Mouse (Mus musculus): ENCODE data around the gene Larp4. TPM values are rescaled to one million over a fixed set of nuclear protein-coding genes. Genes with fewer than 3 reads are reported as not detected.

The Larp4 gene
- polyA plus RNA-seq, 1 experiment, result 19.6 TPM

GRCm38 (mm10) chr15:100050940-100051339 lies 81.1 kb downstream of the Larp4 start:
- H3K27me3 ChIP-seq (ENCODE audit: control insufficient read depth, insufficient read depth, insufficient read length), result no peaks in the 10 kb centered on the region
- TF ChIP-seq MYOG (IDR thresholded peaks at IDR 0.05; ENCODE audit: control insufficient read depth, extremely low read depth, insufficient read length) (no peak), CTCF (IDR thresholded peaks at IDR 0.05; ENCODE audit: control insufficient read depth, insufficient read depth, insufficient read length) (no peak), CEBPB (IDR thresholded peaks at IDR 0.05; ENCODE audit: low read depth) (no peak), USF1 (IDR thresholded peaks at IDR 0.05; ENCODE audit: low read depth) (no peak), FOSL1 (IDR thresholded peaks at IDR 0.05; ENCODE audit: insufficient read depth, low read length, poor library complexity, severe bottlenecking) (no peak), MYOD1 (IDR thresholded peaks at IDR 0.05; ENCODE audit: control insufficient read depth, insufficient read length, low read depth) (no peak), MAX (IDR thresholded peaks at IDR 0.05) (no peak)

GRCm38 (mm10) chr15:100052726-100053125 lies 82.9 kb downstream of the Larp4 start:
- Histone ChIP-seq H3K36me3 (ENCODE audit: control insufficient read depth, insufficient read depth) (no peaks in the 10 kb centered on the region), H3K79me3 (ENCODE audit: low read depth) (peaks cover 8% of the 10 kb centered on the region), H3K79me2 (ENCODE audit: control insufficient read depth, insufficient read depth) (peaks cover 63% of the 10 kb centered on the region), H3ac (ENCODE audit: control insufficient read depth, insufficient read length, low read depth) (no peak overlapping the region), H3K4me3 (ENCODE audit: insufficient read depth, poor library complexity, severe bottlenecking) (no peak overlapping the region), H3K27me3 (ENCODE audit: control insufficient read depth, insufficient read depth, insufficient read length) (no peaks in the 10 kb centered on the region)
- TF ChIP-seq MAX (IDR thresholded peaks at IDR 0.05), result no peak
- no peak for TF ChIP-seq USF1 (IDR thresholded peaks at IDR 0.05; ENCODE audit: low read depth)
- no peak for TF ChIP-seq CTCF (IDR thresholded peaks at IDR 0.05; ENCODE audit: control insufficient read depth, insufficient read depth, insufficient read length)
- no peak for TF ChIP-seq MYOD1 (IDR thresholded peaks at IDR 0.05; ENCODE audit: control insufficient read depth, insufficient read length, low read depth)

More at GRCm38 (mm10) chr15:100050940-100051339, 81.1 kb downstream of the Larp4 start:
- Histone ChIP-seq H3K36me3 (ENCODE audit: control insufficient read depth, insufficient read depth) (no peaks in the 10 kb centered on the region), H3ac (ENCODE audit: control insufficient read depth, insufficient read length, low read depth) (no peak overlapping the region), H3K4me3 (ENCODE audit: insufficient read depth, poor library complexity, severe bottlenecking) (no peak overlapping the region), H3K79me2 (ENCODE audit: control insufficient read depth, insufficient read depth) (peaks cover 68% of the 10 kb centered on the region), H3K79me3 (ENCODE audit: low read depth) (peaks cover 8% of the 10 kb centered on the region)

- TF ChIP-seq MYOG (IDR thresholded peaks at IDR 0.05; ENCODE audit: control insufficient read depth, extremely low read depth, insufficient read length), result no peak
- TF ChIP-seq CEBPB (IDR thresholded peaks at IDR 0.05; ENCODE audit: low read depth), result no peak
- no peak for TF ChIP-seq MAX (IDR thresholded peaks at IDR 0.05)
- TF ChIP-seq MYOD1 (IDR thresholded peaks at IDR 0.05; ENCODE audit: control insufficient read depth, insufficient read length, low read depth), result no peak
- TF ChIP-seq FOSL1 (IDR thresholded peaks at IDR 0.05; ENCODE audit: insufficient read depth, low read length, poor library complexity, severe bottlenecking), result no peak
- TF ChIP-seq CTCF (IDR thresholded peaks at IDR 0.05; ENCODE audit: control insufficient read depth, insufficient read depth, insufficient read length), result no peak
- TF ChIP-seq USF1 (IDR thresholded peaks at IDR 0.05; ENCODE audit: low read depth), result no peak
- Histone ChIP-seq H3K79me3 (ENCODE audit: low read depth) (no peaks in the 10 kb centered on the region), H3K27me3 (ENCODE audit: control insufficient read depth, insufficient read depth, insufficient read length) (no peaks in the 10 kb centered on the region), H3K4me3 (ENCODE audit: insufficient read depth, poor library complexity, severe bottlenecking) (no peak overlapping the region), H3ac (ENCODE audit: control insufficient read depth, insufficient read length, low read depth) (no peak overlapping the region), H3K36me3 (ENCODE audit: control insufficient read depth, insufficient read depth) (no peaks in the 10 kb centered on the region), H3K79me2 (ENCODE audit: control insufficient read depth, insufficient read depth) (peaks cover 47% of the 10 kb centered on the region)
These were observed 86.6 kb downstream of the Larp4 start for GRCm38 (mm10) chr15:100056397-100056908.

- Histone ChIP-seq H3ac (ENCODE audit: control insufficient read depth, insufficient read length, low read depth) (no peak overlapping the region), H3K79me3 (ENCODE audit: low read depth) (no peaks in the 10 kb centered on the region), H3K79me2 (ENCODE audit: control insufficient read depth, insufficient read depth) (peaks cover 46% of the 10 kb centered on the region), H3K36me3 (ENCODE audit: control insufficient read depth, insufficient read depth) (no peaks in the 10 kb centered on the region), H3K4me3 (ENCODE audit: insufficient read depth, poor library complexity, severe bottlenecking) (no peak overlapping the region), H3K27me3 (ENCODE audit: control insufficient read depth, insufficient read depth, insufficient read length) (no peaks in the 10 kb centered on the region)
- TF ChIP-seq USF1 (IDR thresholded peaks at IDR 0.05; ENCODE audit: low read depth) (no peak), FOSL1 (IDR thresholded peaks at IDR 0.05; ENCODE audit: insufficient read depth, low read length, poor library complexity, severe bottlenecking) (no peak), MAX (IDR thresholded peaks at IDR 0.05) (no peak), MYOG (IDR thresholded peaks at IDR 0.05; ENCODE audit: control insufficient read depth, extremely low read depth, insufficient read length) (no peak), CEBPB (IDR thresholded peaks at IDR 0.05; ENCODE audit: low read depth) (no peak), MYOD1 (IDR thresholded peaks at IDR 0.05; ENCODE audit: control insufficient read depth, insufficient read length, low read depth) (no peak), CTCF (IDR thresholded peaks at IDR 0.05; ENCODE audit: control insufficient read depth, insufficient read depth, insufficient read length) (no peak)
These were observed 87.8 kb downstream of the Larp4 start for GRCm38 (mm10) chr15:100057698-100058097.

GRCm38 (mm10) chr15:100058143-100058542 lies 88.3 kb downstream of the Larp4 start:
- TF ChIP-seq MYOD1 (IDR thresholded peaks at IDR 0.05; ENCODE audit: control insufficient read depth, insufficient read length, low read depth), result no peak
- no peak for TF ChIP-seq FOSL1 (IDR thresholded peaks at IDR 0.05; ENCODE audit: insufficient read depth, low read length, poor library complexity, severe bottlenecking)
- TF ChIP-seq CEBPB (IDR thresholded peaks at IDR 0.05; ENCODE audit: low read depth), result no peak
- TF ChIP-seq MYOG (IDR thresholded peaks at IDR 0.05; ENCODE audit: control insufficient read depth, extremely low read depth, insufficient read length), result no peak
- no peak for TF ChIP-seq MAX (IDR thresholded peaks at IDR 0.05)
- no peak for TF ChIP-seq USF1 (IDR thresholded peaks at IDR 0.05; ENCODE audit: low read depth)
- TF ChIP-seq CTCF (IDR thresholded peaks at IDR 0.05; ENCODE audit: control insufficient read depth, insufficient read depth, insufficient read length), result no peak
- peaks cover 44% of the 10 kb centered on the region for H3K79me2 ChIP-seq (ENCODE audit: control insufficient read depth, insufficient read depth)
- H3K4me3 ChIP-seq (ENCODE audit: insufficient read depth, poor library complexity, severe bottlenecking), result no peak overlapping the region
- no peaks in the 10 kb centered on the region for H3K36me3 ChIP-seq (ENCODE audit: control insufficient read depth, insufficient read depth)
- H3K79me3 ChIP-seq (ENCODE audit: low read depth), result no peaks in the 10 kb centered on the region
- H3ac ChIP-seq (ENCODE audit: control insufficient read depth, insufficient read length, low read depth), result no peak overlapping the region
- no peaks in the 10 kb centered on the region for H3K27me3 ChIP-seq (ENCODE audit: control insufficient read depth, insufficient read depth, insufficient read length)

GRCm38 (mm10) chr15:100058912-100059311 lies 89.0 kb downstream of the Larp4 start:
- H3ac ChIP-seq (ENCODE audit: control insufficient read depth, insufficient read length, low read depth), result no peak overlapping the region
- H3K79me2 ChIP-seq (ENCODE audit: control insufficient read depth, insufficient read depth), result peaks cover 42% of the 10 kb centered on the region
- H3K27me3 ChIP-seq (ENCODE audit: control insufficient read depth, insufficient read depth, insufficient read length), result no peaks in the 10 kb centered on the region
- H3K4me3 ChIP-seq (ENCODE audit: insufficient read depth, poor library complexity, severe bottlenecking), result no peak overlapping the region
- H3K36me3 ChIP-seq (ENCODE audit: control insufficient read depth, insufficient read depth), result no peaks in the 10 kb centered on the region
- no peaks in the 10 kb centered on the region for H3K79me3 ChIP-seq (ENCODE audit: low read depth)
- TF ChIP-seq MYOD1 (IDR thresholded peaks at IDR 0.05; ENCODE audit: control insufficient read depth, insufficient read length, low read depth) (no peak), MAX (IDR thresholded peaks at IDR 0.05) (no peak), MYOG (IDR thresholded peaks at IDR 0.05; ENCODE audit: control insufficient read depth, extremely low read depth, insufficient read length) (no peak), CEBPB (IDR thresholded peaks at IDR 0.05; ENCODE audit: low read depth) (no peak), FOSL1 (IDR thresholded peaks at IDR 0.05; ENCODE audit: insufficient read depth, low read length, poor library complexity, severe bottlenecking) (no peak), CTCF (IDR thresholded peaks at IDR 0.05; ENCODE audit: control insufficient read depth, insufficient read depth, insufficient read length) (no peak), USF1 (IDR thresholded peaks at IDR 0.05; ENCODE audit: low read depth) (no peak)

Data from C2C12 (cell line).